Mouse (Mus musculus) neural tube, embryonic 14.5 days (tissue): ENCODE data around the gene Ldb3. TPM values are rescaled to one million over a fixed set of nuclear protein-coding genes. Genes with fewer than 3 reads are reported as not detected.
A peak's percentile ranks its signal among the peaks of the same experiment; 100 is the strongest.

Experiments used
- ATAC-seq: fragments of 200-750 bp; cut with Nextera tagmentation; 2 replicates; pipeline ENCODE4 v1.8.0; 2017; ENCODE audit warnings: low read depth, mild to moderate bottlenecking, moderate TSS enrichment, moderate library complexity
- H3K27ac ChIP-seq: fragments of 300-500 bp; sonication (generic); 2 replicates; pipeline ENCODE4 v1.5.1; 2014; ENCODE audit warnings: low read depth, mild to moderate bottlenecking, control low read depth, low read length, moderate library complexity, mixed read lengths
- H3K27me3 ChIP-seq: fragments of 300-500 bp; sonication (generic); 2 replicates; pipeline ENCODE4 v1.6.1; 2014; ENCODE audit warnings: low read length; ENCODE audit not compliant: control insufficient read depth, insufficient read depth
- H3K36me3 ChIP-seq: fragments of 300-500 bp; sonication (generic); 2 replicates; pipeline ENCODE4 v1.6.1; 2014; ENCODE audit warnings: low read length, mixed read lengths; ENCODE audit not compliant: control insufficient read depth, insufficient read depth
- H3K4me1 ChIP-seq: fragments of 300-500 bp; sonication (generic); 2 replicates; pipeline ENCODE4 v1.6.1; 2014; ENCODE audit warnings: low read length; ENCODE audit not compliant: control insufficient read depth, insufficient read depth
- H3K4me2 ChIP-seq: fragments of 300-500 bp; sonication (generic); 2 replicates; pipeline ENCODE4 v1.6.1; 2014; ENCODE audit warnings: mild to moderate bottlenecking, low read depth, low read length, control low read depth
- H3K4me3 ChIP-seq: fragments of 300-500 bp; sonication (generic); 2 replicates; pipeline ENCODE4 v1.5.1; 2014; ENCODE audit warnings: low read depth, low read length, control low read depth, mixed read lengths
- H3K9ac ChIP-seq: fragments of 300-500 bp; sonication (generic); replicated peaks from 2 replicates; pipeline ENCODE4 v1.6.1; 2014; ENCODE audit warnings: low read depth, mild to moderate bottlenecking, control low read depth, low read length, mixed read lengths
- H3K9me3 ChIP-seq: fragments of 300-500 bp; sonication (generic); 2 replicates; pipeline ENCODE4 v1.6.1; 2016; ENCODE audit warnings: low read length; ENCODE audit not compliant: control insufficient read depth
- WGBS: fragments of 180-500 bp; shearing (Covaris S2); extraction: QIAGEN DNeasy Blood & Tissue Kit; methylation state at CpG from one replicate; pipeline ENCODE4 v1.1.7; 2014; 5-methylcytosine and 5-hydroxymethylcytosine counted together
- polyA plus RNA-seq: library from polyadenylated mRNA; unstranded; fragments of >200 nt; fragmentation: Nextera tagmentation; extraction: Ambion mirVana; gene quantifications from 2 replicates; pipeline ENCODE4 v1.2.1, GENCODE M21; 2014

The Ldb3 gene
- polyA plus RNA-seq, 1 experiment from 2014 or later = 0.91 TPM

GRCm38 (mm10) chr14:34569534-34570194 lies 18.8 kb downstream of the Ldb3 start:
- no peaks in the 10 kb centered on the region for H3K36me3 ChIP-seq
- peak overlapping the region; percentile 22 for H3K4me3 ChIP-seq
- no peaks in the 10 kb centered on the region for H3K4me1 ChIP-seq
- ATAC-seq = 0 out of 2 replicates have a peak, but pooled peaks have one; percentile 30
- WGBS = 41% methylated on average over 27 of the region's 27 CpGs
- H3K9me3 ChIP-seq = no peaks in the 10 kb centered on the region
- peak overlapping the region; percentile 56 for H3K4me2 ChIP-seq
- H3K27ac ChIP-seq = no peak overlapping the region
- H3K27me3 ChIP-seq = no peaks in the 10 kb centered on the region
- peak overlapping the region; percentile 51 for H3K9ac ChIP-seq

GRCm38 (mm10) chr14:34568626-34569025 lies 19.9 kb downstream of the Ldb3 start:
- ATAC-seq = no peak
- 93% methylated on average over 4 of the region's 4 CpGs for WGBS
- H3K4me1 ChIP-seq = no peaks in the 10 kb centered on the region
- H3K27me3 ChIP-seq = no peaks in the 10 kb centered on the region
- H3K9ac ChIP-seq = no peak overlapping the region
- no peak overlapping the region for H3K4me2 ChIP-seq
- H3K9me3 ChIP-seq = no peaks in the 10 kb centered on the region
- no peak overlapping the region for H3K27ac ChIP-seq
- no peaks in the 10 kb centered on the region for H3K36me3 ChIP-seq
- no peak overlapping the region for H3K4me3 ChIP-seq

GRCm38 (mm10) chr14:34567697-34568096 lies 20.8 kb downstream of the Ldb3 start:
- Histone ChIP-seq H3K27me3 (no peaks in the 10 kb centered on the region), H3K4me2 (no peak overlapping the region), H3K9ac (no peak overlapping the region), H3K27ac (no peak overlapping the region), H3K4me3 (no peak overlapping the region), H3K36me3 (no peaks in the 10 kb centered on the region), H3K4me1 (no peaks in the 10 kb centered on the region), H3K9me3 (no peaks in the 10 kb centered on the region)
- 67% methylated on average over 5 of the region's 5 CpGs for WGBS
- ATAC-seq = no peak

GRCm38 (mm10) chr14:34566530-34566929 lies 22.0 kb downstream of the Ldb3 start:
- Histone ChIP-seq H3K27me3 (no peaks in the 10 kb centered on the region), H3K4me2 (no peak overlapping the region), H3K4me3 (no peak overlapping the region), H3K36me3 (no peaks in the 10 kb centered on the region), H3K4me1 (no peaks in the 10 kb centered on the region), H3K27ac (no peak overlapping the region), H3K9ac (no peak overlapping the region), H3K9me3 (no peaks in the 10 kb centered on the region)
- ATAC-seq = no peak
- WGBS = 91% methylated on average over 7 of the region's 7 CpGs

GRCm38 (mm10) chr14:34565711-34566110 lies 22.8 kb downstream of the Ldb3 start:
- 69% methylated on average over 17 of the region's 17 CpGs for WGBS
- Histone ChIP-seq H3K4me1 (no peaks in the 10 kb centered on the region), H3K9ac (no peak overlapping the region), H3K27me3 (no peaks in the 10 kb centered on the region), H3K4me3 (no peak overlapping the region), H3K9me3 (no peaks in the 10 kb centered on the region), H3K27ac (no peak overlapping the region), H3K36me3 (no peaks in the 10 kb centered on the region), H3K4me2 (no peak overlapping the region)
- ATAC-seq = no peak

- Histone ChIP-seq H3K4me1 (no peaks in the 10 kb centered on the region), H3K4me3 (no peak overlapping the region), H3K9ac (no peak overlapping the region), H3K27ac (no peak overlapping the region), H3K27me3 (no peaks in the 10 kb centered on the region), H3K4me2 (no peak overlapping the region), H3K36me3 (no peaks in the 10 kb centered on the region), H3K9me3 (no peaks in the 10 kb centered on the region)
- 82% methylated on average over 5 of the region's 5 CpGs for WGBS
- no peak for ATAC-seq
These were observed 23.8 kb downstream of the Ldb3 start for GRCm38 (mm10) chr14:34564646-34565045.

- H3K36me3 ChIP-seq = no peaks in the 10 kb centered on the region
- H3K9ac ChIP-seq = no peak overlapping the region
- H3K27me3 ChIP-seq = no peaks in the 10 kb centered on the region
- H3K27ac ChIP-seq = no peak overlapping the region
- no peaks in the 10 kb centered on the region for H3K4me1 ChIP-seq
- 14% methylated on average over 2 of the region's 2 CpGs for WGBS
- H3K9me3 ChIP-seq = no peaks in the 10 kb centered on the region
- ATAC-seq = no peak
- H3K4me2 ChIP-seq = no peak overlapping the region
- H3K4me3 ChIP-seq = no peak overlapping the region
These were observed 26.1 kb downstream of the Ldb3 start for GRCm38 (mm10) chr14:34562393-34562792.

GRCm38 (mm10) chr14:34561647-34562046 lies 26.8 kb downstream of the Ldb3 start:
- H3K4me3 ChIP-seq = no peak overlapping the region
- H3K27ac ChIP-seq = no peak overlapping the region
- H3K9me3 ChIP-seq = no peaks in the 10 kb centered on the region
- no peak overlapping the region for H3K4me2 ChIP-seq
- 92% methylated on average over 8 of the region's 8 CpGs for WGBS
- no peak for ATAC-seq
- no peaks in the 10 kb centered on the region for H3K4me1 ChIP-seq
- H3K36me3 ChIP-seq = no peaks in the 10 kb centered on the region
- H3K9ac ChIP-seq = no peak overlapping the region
- no peaks in the 10 kb centered on the region for H3K27me3 ChIP-seq

GRCm38 (mm10) chr14:34558947-34559346 lies 29.5 kb downstream of the Ldb3 start:
- Histone ChIP-seq H3K4me2 (no peak overlapping the region), H3K4me3 (no peak overlapping the region), H3K4me1 (no peaks in the 10 kb centered on the region), H3K9ac (no peak overlapping the region), H3K36me3 (no peaks in the 10 kb centered on the region), H3K27me3 (no peaks in the 10 kb centered on the region), H3K9me3 (no peaks in the 10 kb centered on the region), H3K27ac (no peak overlapping the region)
- no peak for ATAC-seq
- 90% methylated on average over 9 of the region's 9 CpGs for WGBS
